Comparison of ENCODE assay signal across 14 mouse cellular contexts in genomic region chr1:80033121-80033520, GRCm38 (mm10).
DNase-seq lines count a peak whose midpoint lies in the region; ATAC-seq and TF ChIP-seq lines count a peak whose summit lies in the region.
"Had no signal": no experiment of that assay in that cellular context is flagged by ENCODE, and none has a peak within 500 bp of the region (broad histone marks: within the 10 kb centered on the region; RNA-seq: fewer than 3 reads in every experiment).

No protein-coding gene starts in this region.

- WGBS in kidney, embryonic 15.5 days, result 34% methylated on average over 2 of the region's 2 CpGs
- 23% methylated on average over 2 of the region's 2 CpGs for WGBS in hindbrain, postnatal 0 days

- peak overlapping the region; percentile 54; the same call in 1 of the 2 replicates for H3K27ac ChIP-seq in kidney, embryonic 15.5 days
- H3K27ac ChIP-seq in testis, adult 2 months (ENCODE audit: control insufficient read depth, insufficient read depth, low read depth, low read length), result 0 out of 2 replicates have a peak overlapping the region, but pooled peaks have one; percentile 8
- 0 out of 2 replicates have a peak overlapping the region, but pooled peaks have one; percentile 11 for H3K27ac ChIP-seq in hindbrain, postnatal 0 days
- H3K27ac ChIP-seq: intestine, embryonic 15.5 days; limb, embryonic 13.5 days had no signal

- H3K9me3 ChIP-seq in kidney, embryonic 15.5 days (replicated peaks), result no peaks in the 10 kb centered on the region
- H3K9me3 ChIP-seq in hindbrain, postnatal 0 days (ENCODE audit: low read length), result no peaks in the 10 kb centered on the region
- H3K9me3 ChIP-seq: intestine, embryonic 15.5 days; limb, embryonic 13.5 days had no signal

- no peak for ATAC-seq in kidney, embryonic 15.5 days (replicated peaks; ENCODE audit: low FRiP score)
- no peak for ATAC-seq in hindbrain, postnatal 0 days
- no peak for ATAC-seq in erythroid progenitor cell, adult 5-6 weeks (replicated peaks; ENCODE audit: low FRiP score, poor library complexity, severe bottlenecking)
- ATAC-seq: intestine, embryonic 15.5 days had no signal

- no peak overlapping the region for H3K9ac ChIP-seq in kidney, embryonic 15.5 days
- no peak overlapping the region for H3K9ac ChIP-seq in hindbrain, postnatal 0 days (replicated peaks; ENCODE audit: low read length)
- H3K9ac ChIP-seq: intestine, embryonic 15.5 days; limb, embryonic 13.5 days had no signal

- no peak for TF ChIP-seq CTCF in testis, adult 2 months (IDR thresholded peaks at IDR 0.05; ENCODE audit: control insufficient read depth, insufficient read depth, insufficient replicate concordance, low read depth, low read length)
- no peak for TF ChIP-seq CTCF in hindbrain, postnatal 0 days (IDR thresholded peaks at IDR 0.05; ENCODE audit: low read depth)

- H3K27me3 ChIP-seq in kidney, embryonic 15.5 days, result no peaks in the 10 kb centered on the region
- H3K27me3 ChIP-seq in testis, adult 2 months (ENCODE audit: control insufficient read depth, insufficient read depth, low read length), result no peaks in the 10 kb centered on the region
- H3K27me3 ChIP-seq in hindbrain, postnatal 0 days (ENCODE audit: insufficient read depth, low read length), result no peaks in the 10 kb centered on the region
- H3K27me3 ChIP-seq: intestine, embryonic 15.5 days; limb, embryonic 13.5 days had no signal

- TF ChIP-seq POLR2A in testis, adult 2 months (IDR thresholded peaks at IDR 0.05; ENCODE audit: control insufficient read depth, low read depth, low read length), result no peak

- H3K36me3 ChIP-seq in kidney, embryonic 15.5 days, result no peaks in the 10 kb centered on the region
- no peaks in the 10 kb centered on the region for H3K36me3 ChIP-seq in testis, adult 2 months (ENCODE audit: control insufficient read depth, insufficient read depth, low read length)
- H3K36me3 ChIP-seq in hindbrain, postnatal 0 days (ENCODE audit: insufficient read depth, low read length), result no peaks in the 10 kb centered on the region
- H3K36me3 ChIP-seq: intestine, embryonic 15.5 days; limb, embryonic 13.5 days had no signal

- H3K4me3 ChIP-seq in kidney, embryonic 15.5 days (replicated peaks), result no peak overlapping the region
- no peak overlapping the region for H3K4me3 ChIP-seq in testis, adult 2 months (ENCODE audit: control insufficient read depth, low read depth, low read length)
- H3K4me3 ChIP-seq in hindbrain, postnatal 0 days (ENCODE audit: low read length), result no peak overlapping the region
- H3K4me3 ChIP-seq: intestine, embryonic 15.5 days; limb, embryonic 13.5 days had no signal

- DNase-seq in kidney, adult 9 months, result no peak
- no peak for DNase-seq in testis, postnatal 14 days (ENCODE audit: low spot score)
- DNase-seq in hindbrain, postnatal 0 days (ENCODE audit: low spot score), result no peak
- DNase-seq in right cerebral cortex, postnatal 25 days, result no peak
- DNase-seq in thymus, postnatal 25 days, result no peak
- DNase-seq: cerebellum, adult 18-20 months; kidney, postnatal 36 days; layer of hippocampus, postnatal 36 days; thymus, postnatal 14 days had no signal

- no peak overlapping the region for H3K4me2 ChIP-seq in kidney, embryonic 15.5 days
- 0 out of 2 replicates have a peak overlapping the region, but pooled peaks have one; percentile 16 for H3K4me2 ChIP-seq in hindbrain, postnatal 0 days (ENCODE audit: low read depth, low read length)
- H3K4me2 ChIP-seq: intestine, embryonic 15.5 days; limb, embryonic 13.5 days had no signal

- peaks cover 16% of the 10 kb centered on the region for H3K4me1 ChIP-seq in kidney, embryonic 15.5 days
- H3K4me1 ChIP-seq in testis, adult 2 months (ENCODE audit: control insufficient read depth, insufficient read depth, low read length), result no peaks in the 10 kb centered on the region
- no peaks in the 10 kb centered on the region for H3K4me1 ChIP-seq in hindbrain, postnatal 0 days (ENCODE audit: insufficient read depth, low read length)
- H3K4me1 ChIP-seq: intestine, embryonic 15.5 days had no signal
